Mouse (Mus musculus) limb, embryonic 15.5 days (tissue): ENCODE data around the gene Cdipt. TPM values are rescaled to one million over a fixed set of nuclear protein-coding genes. Genes with fewer than 3 reads are reported as not detected.

Experiments used
- ATAC-seq: fragments of 200-750 bp; cut with Nextera tagmentation; 2 replicates; pipeline ENCODE4 v1.8.0; 2017; ENCODE audit warnings: low read depth, moderate TSS enrichment; ENCODE audit not compliant: insufficient number of reproducible peaks, low FRiP score, low TSS enrichment
- H3K27ac ChIP-seq: fragments of 300-500 bp; sonication (generic); 2 replicates; pipeline ENCODE4 v1.5.1; 2015; ENCODE audit warnings: moderate library complexity, mild to moderate bottlenecking, inconsistent platforms
- H3K27me3 ChIP-seq: fragments of 300-500 bp; sonication (generic); 2 replicates; pipeline ENCODE4 v1.6.1; 2015; ENCODE audit warnings: inconsistent platforms
- H3K36me3 ChIP-seq: fragments of 300-500 bp; sonication (generic); 2 replicates; pipeline ENCODE4 v1.6.1; 2015; ENCODE audit warnings: inconsistent platforms
- H3K4me1 ChIP-seq: fragments of 300-500 bp; sonication (generic); 2 replicates; pipeline ENCODE4 v1.6.1; 2015; ENCODE audit warnings: inconsistent platforms
- H3K4me2 ChIP-seq: fragments of 300-500 bp; sonication (generic); 2 replicates; pipeline ENCODE4 v1.6.1; 2015; ENCODE audit warnings: mild to moderate bottlenecking, inconsistent platforms
- H3K4me3 ChIP-seq: fragments of 300-500 bp; sonication (generic); 2 replicates; pipeline ENCODE4 v1.5.1; 2015; ENCODE audit warnings: mild to moderate bottlenecking, inconsistent platforms
- H3K9ac ChIP-seq: fragments of 300-500 bp; sonication (generic); 2 replicates; pipeline ENCODE4 v1.6.1; 2015; ENCODE audit warnings: inconsistent platforms
- H3K9me3 ChIP-seq: fragments of 300-500 bp; sonication (generic); 2 replicates; pipeline ENCODE4 v1.6.1; 2016; ENCODE audit warnings: inconsistent platforms
- WGBS: fragments of 180-500 bp; shearing (Covaris S2); methylation state at CpG from one replicate; pipeline ENCODE4 v1.1.7; 2015; 5-methylcytosine and 5-hydroxymethylcytosine counted together
- polyA plus RNA-seq: library from polyadenylated mRNA; unstranded; fragments of >200 nt; fragmentation: Nextera tagmentation; extraction: Ambion mirVana; gene quantifications from 2 replicates; pipeline ENCODE4 v1.2.1, GENCODE M21; 2015

Gene Cdipt
- 105 and 119 TPM in 2 replicates for polyA plus RNA-seq

- Histone ChIP-seq H3K27ac (peak within 1 kb of the TSS; percentile 93), H3K9ac (peak within 1 kb of the TSS; percentile 92), H3K9me3 (no peaks in the 10 kb centered on the region), H3K4me2 (peak within 1 kb of the TSS; percentile 84), H3K4me1 (peaks cover 19% of the 10 kb centered on the region), H3K36me3 (peaks cover 27% of the 10 kb centered on the region), H3K4me3 (peak within 1 kb of the TSS; percentile 94), H3K27me3 (no peaks in the 10 kb centered on the region)
- 8% methylated on average over 1 of the region's 1 CpGs for WGBS
- no peak for ATAC-seq
Measured at GRCm38 (mm10) chr7:126975893-126975949, at the start of gene Cdipt. Gene Cdipt (plus strand): TSS chr7:126975914.

GRCm38 (mm10) chr7:126926299-126926698 lies 49.4 kb upstream of the Cdipt start:
- Histone ChIP-seq H3K9me3 (no peaks in the 10 kb centered on the region), H3K27me3 (no peaks in the 10 kb centered on the region), H3K4me1 (peaks cover 11% of the 10 kb centered on the region), H3K36me3 (peaks cover 5% of the 10 kb centered on the region; the same call in 1 of the 2 replicates), H3K4me3 (no peak overlapping the region), H3K4me2 (no peak overlapping the region), H3K27ac (no peak overlapping the region), H3K9ac (no peak overlapping the region)
- 24% methylated on average over 3 of the region's 3 CpGs for WGBS
- no peak for ATAC-seq

- peak; percentile 94 for ATAC-seq
- Histone ChIP-seq H3K36me3 (peaks cover 17% of the 10 kb centered on the region), H3K9ac (peak within 1 kb of the TSS; percentile 87), H3K9me3 (no peaks in the 10 kb centered on the region), H3K27me3 (no peaks in the 10 kb centered on the region), H3K27ac (peak within 1 kb of the TSS; percentile 81), H3K4me3 (peak within 1 kb of the TSS; percentile 92), H3K4me1 (peaks cover 11% of the 10 kb centered on the region), H3K4me2 (peak within 1 kb of the TSS; percentile 94)
- 4% methylated on average over 55 of the region's 56 CpGs for WGBS
Measured at GRCm38 (mm10) chr7:126928384-126929037, 47.2 kb upstream of the Cdipt start, which contains the start of gene Kctd13. Gene Kctd13 (plus strand): TSS chr7:126928879.

GRCm38 (mm10) chr7:126929046-126929445 lies 46.7 kb upstream of the Cdipt start:
- Histone ChIP-seq H3K36me3 (peaks cover 19% of the 10 kb centered on the region), H3K9me3 (no peaks in the 10 kb centered on the region), H3K9ac (peak overlapping the region; percentile 87), H3K4me3 (peak overlapping the region; percentile 92), H3K27ac (peak overlapping the region; percentile 81), H3K4me1 (peaks cover 11% of the 10 kb centered on the region), H3K27me3 (no peaks in the 10 kb centered on the region), H3K4me2 (peak overlapping the region; percentile 94)
- ATAC-seq, result peak; percentile 62
- WGBS, result under 1% methylated on average over 27 of the region's 27 CpGs

- no peak for ATAC-seq
- Histone ChIP-seq H3K36me3 (peaks cover 39% of the 10 kb centered on the region), H3K4me1 (peaks cover 11% of the 10 kb centered on the region), H3K4me2 (no peak overlapping the region), H3K9ac (no peak overlapping the region), H3K27ac (no peak overlapping the region), H3K27me3 (no peaks in the 10 kb centered on the region), H3K9me3 (no peaks in the 10 kb centered on the region), H3K4me3 (no peak overlapping the region)
- 98% methylated on average over 2 of the region's 2 CpGs for WGBS
Measured at GRCm38 (mm10) chr7:126932652-126933051, 43.1 kb upstream of the Cdipt start.

GRCm38 (mm10) chr7:126941171-126941570 lies 34.5 kb upstream of the Cdipt start:
- Histone ChIP-seq H3K4me2 (no peak overlapping the region), H3K27me3 (no peaks in the 10 kb centered on the region), H3K36me3 (peaks cover 45% of the 10 kb centered on the region), H3K4me1 (no peaks in the 10 kb centered on the region), H3K4me3 (no peak overlapping the region), H3K9me3 (no peaks in the 10 kb centered on the region), H3K9ac (no peak overlapping the region), H3K27ac (no peak overlapping the region)
- WGBS, result 47% methylated on average over 6 of the region's 6 CpGs
- ATAC-seq, result no peak

- no peak for ATAC-seq
- Histone ChIP-seq H3K9me3 (no peaks in the 10 kb centered on the region), H3K4me2 (no peak overlapping the region), H3K4me3 (no peak overlapping the region), H3K36me3 (peaks cover 43% of the 10 kb centered on the region), H3K4me1 (no peaks in the 10 kb centered on the region), H3K27me3 (no peaks in the 10 kb centered on the region), H3K9ac (no peak overlapping the region), H3K27ac (no peak overlapping the region)
- 73% methylated on average over 5 of the region's 5 CpGs for WGBS
Measured at GRCm38 (mm10) chr7:126941801-126942200, 33.9 kb upstream of the Cdipt start.

GRCm38 (mm10) chr7:126946530-126946929 lies 29.2 kb upstream of the Cdipt start:
- H3K27me3 ChIP-seq, result peaks cover 25% of the 10 kb centered on the region
- peaks cover 29% of the 10 kb centered on the region for H3K36me3 ChIP-seq
- H3K4me2 ChIP-seq, result no peak overlapping the region
- no peak overlapping the region for H3K9ac ChIP-seq
- 37% methylated on average over 3 of the region's 3 CpGs for WGBS
- H3K4me1 ChIP-seq, result peaks cover 17% of the 10 kb centered on the region
- no peak for ATAC-seq
- no peaks in the 10 kb centered on the region for H3K9me3 ChIP-seq
- no peak overlapping the region for H3K27ac ChIP-seq
- H3K4me3 ChIP-seq, result no peak overlapping the region

- no peak overlapping the region for H3K9ac ChIP-seq
- peaks cover 40% of the 10 kb centered on the region for H3K27me3 ChIP-seq
- 0 out of 2 replicates have a peak overlapping the region, but pooled peaks have one; percentile 99 for H3K4me2 ChIP-seq
- peaks cover 24% of the 10 kb centered on the region for H3K4me1 ChIP-seq
- WGBS, result 77% methylated on average over 10 of the region's 10 CpGs
- no peak overlapping the region for H3K27ac ChIP-seq
- peaks cover 21% of the 10 kb centered on the region for H3K36me3 ChIP-seq
- no peak overlapping the region for H3K4me3 ChIP-seq
- no peaks in the 10 kb centered on the region for H3K9me3 ChIP-seq
- ATAC-seq, result no peak
Measured at GRCm38 (mm10) chr7:126948626-126949025, 27.1 kb upstream of the Cdipt start.

GRCm38 (mm10) chr7:126949403-126949792 lies 26.3 kb upstream of the Cdipt start, which contains the start of gene Asphd1:
Gene Asphd1 (minus strand): TSS chr7:126949582.
- Histone ChIP-seq H3K9me3 (no peaks in the 10 kb centered on the region), H3K4me2 (peak within 1 kb of the TSS; percentile 99), H3K4me3 (peak within 1 kb of the TSS; percentile 47), H3K4me1 (peaks cover 24% of the 10 kb centered on the region), H3K27me3 (peaks cover 40% of the 10 kb centered on the region), H3K36me3 (peaks cover 13% of the 10 kb centered on the region; the same call in 1 of the 2 replicates), H3K27ac (no peak within 1 kb of the TSS), H3K9ac (no peak within 1 kb of the TSS)
- ATAC-seq, result peak; percentile 11; the same call in 1 of the 2 replicates
- WGBS, result 1% methylated on average over 21 of the region's 21 CpGs

GRCm38 (mm10) chr7:126949793-126950646 lies 25.7 kb upstream of the Cdipt start, which contains the start of gene Sez6l2:
Gene Sez6l2 (plus strand): TSS chr7:126950563.
- Histone ChIP-seq H3K4me3 (peak within 1 kb of the TSS; percentile 47), H3K9ac (no peak within 1 kb of the TSS), H3K4me1 (peaks cover 24% of the 10 kb centered on the region), H3K27me3 (peaks cover 40% of the 10 kb centered on the region), H3K4me2 (peak within 1 kb of the TSS; percentile 99), H3K9me3 (no peaks in the 10 kb centered on the region), H3K36me3 (peaks cover 7% of the 10 kb centered on the region; the same call in 1 of the 2 replicates), H3K27ac (no peak within 1 kb of the TSS)
- under 1% methylated on average over 36 of the region's 42 CpGs for WGBS
- ATAC-seq, result peak; percentile 78
